Mouse (Mus musculus) MN1 (cell line): Measurements from ENCODE around the gene Cpsf4.
A peak's percentile ranks its signal among the peaks of the same experiment; 100 is the strongest.
"Not testable (repeated sequence)": the region's sequence is repeated elsewhere in the genome, so short reads cannot be mapped to it uniquely, and the experiment has no call there.

Experiments
- DNase-seq: peaks from one replicate; pipeline ENCODE4 v3.0.0-alpha.2; 2016; ENCODE audit warnings: low spot score

Gene Cpsf4

GRCm38 (mm10) chr5:145185244-145185643, 18.2 kb downstream of the Cpsf4 start:
- DNase-seq, result no peak

GRCm38 (mm10) chr5:145189416-145189815, 22.4 kb downstream of the Cpsf4 start:
- DNase-seq, result no peak

- no peak for DNase-seq
These were observed 23.4 kb downstream of the Cpsf4 start for GRCm38 (mm10) chr5:145190373-145190772.

- peak; percentile 92 for DNase-seq
These were observed 24.1 kb downstream of the Cpsf4 start for GRCm38 (mm10) chr5:145190875-145191798.

GRCm38 (mm10) chr5:145191962-145192361, 24.9 kb downstream of the Cpsf4 start, which contains the start of gene Atp5j2:
TSS of gene Atp5j2 (minus strand) at chr5:145192062.
- no peak for DNase-seq

- DNase-seq, result no peak
These were observed 33.4 kb downstream of the Cpsf4 start for GRCm38 (mm10) chr5:145200387-145200786.

GRCm38 (mm10) chr5:145201321-145201991, 34.4 kb downstream of the Cpsf4 start, which contains the start of gene Zkscan14:
TSS of gene Zkscan14 (minus strand) at chr5:145201868.
- peak; percentile 92 for DNase-seq

- DNase-seq, result no peak
These were observed 35.4 kb downstream of the Cpsf4 start for GRCm38 (mm10) chr5:145202446-145202845.

- peak; percentile 98 for DNase-seq
These were observed 37.1 kb downstream of the Cpsf4 start, which contains the start of gene Zkscan5 for GRCm38 (mm10) chr5:145203936-145204691. TSS of gene Zkscan5 (plus strand) at chr5:145204562.

GRCm38 (mm10) chr5:145205041-145205440, 38.0 kb downstream of the Cpsf4 start:
- DNase-seq, result peak; percentile 48

- DNase-seq, result no peak
These were observed 40.4 kb downstream of the Cpsf4 start for GRCm38 (mm10) chr5:145207385-145207784.

- no peak for DNase-seq
These were observed 40.9 kb downstream of the Cpsf4 start for GRCm38 (mm10) chr5:145207954-145208353.

GRCm38 (mm10) chr5:145208391-145208790, 41.4 kb downstream of the Cpsf4 start:
- DNase-seq, result not testable (repeated sequence)

- no peak for DNase-seq
These were observed 44.3 kb downstream of the Cpsf4 start for GRCm38 (mm10) chr5:145211340-145211739.

- DNase-seq, result no peak
These were observed 45.2 kb downstream of the Cpsf4 start for GRCm38 (mm10) chr5:145212216-145212615.

GRCm38 (mm10) chr5:145213505-145213904, 46.5 kb downstream of the Cpsf4 start:
- no peak for DNase-seq

GRCm38 (mm10) chr5:145214679-145215078, 47.7 kb downstream of the Cpsf4 start:
- DNase-seq, result no peak

GRCm38 (mm10) chr5:145217746-145218145, 50.7 kb downstream of the Cpsf4 start:
- no peak for DNase-seq

GRCm38 (mm10) chr5:145218206-145218605, 51.2 kb downstream of the Cpsf4 start:
- DNase-seq, result no peak

GRCm38 (mm10) chr5:145218671-145219070, 51.7 kb downstream of the Cpsf4 start:
- DNase-seq, result no peak

- DNase-seq, result no peak
These were observed 53.0 kb downstream of the Cpsf4 start for GRCm38 (mm10) chr5:145219981-145220380.

GRCm38 (mm10) chr5:145222840-145223239, 55.8 kb downstream of the Cpsf4 start:
- DNase-seq, result peak; percentile 54
